Mouse (Mus musculus) limb, embryonic 11.5 days (tissue): ENCODE results near the gene Sh2d6. TPM values are rescaled to one million over a fixed set of nuclear protein-coding genes. Genes with fewer than 3 reads are reported as not detected.

Experiments
- ATAC-seq: fragments of 200-750 bp; cut with Nextera tagmentation; 2 replicates; pipeline ENCODE4 v1.8.0; 2017; ENCODE audit warnings: low read depth; ENCODE audit not compliant: insufficient number of reproducible peaks, low FRiP score, low TSS enrichment
- DNase-seq: peaks from one replicate; pipeline ENCODE4 v3.0.0-alpha.2; 2015; ENCODE audit warnings: low spot score
- H3K27ac ChIP-seq: fragments of 300-500 bp; sonication (generic); replicated peaks from 2 replicates; pipeline ENCODE4 v1.5.1; 2014; ENCODE audit warnings: low read depth, mild to moderate bottlenecking, low read length
- H3K27me3 ChIP-seq: fragments of 300-500 bp; sonication (generic); 2 replicates; pipeline ENCODE4 v1.6.1; 2014; ENCODE audit warnings: mild to moderate bottlenecking, low read length, mixed read lengths; ENCODE audit not compliant: control insufficient read depth, insufficient read depth
- H3K36me3 ChIP-seq: fragments of 300-500 bp; sonication (generic); 2 replicates; pipeline ENCODE4 v1.6.1; 2014; ENCODE audit warnings: mild to moderate bottlenecking, low read length, moderate library complexity, mixed read lengths; ENCODE audit not compliant: control insufficient read depth, insufficient read depth
- H3K4me1 ChIP-seq: fragments of 300-500 bp; sonication (generic); 2 replicates; pipeline ENCODE4 v1.6.1; 2014; ENCODE audit warnings: low read length, mixed read lengths; ENCODE audit not compliant: control insufficient read depth, insufficient read depth
- H3K4me2 ChIP-seq: fragments of 300-500 bp; sonication (generic); 2 replicates; pipeline ENCODE4 v1.6.1; 2014; ENCODE audit warnings: low read depth, mild to moderate bottlenecking, moderate library complexity; ENCODE audit not compliant: severe bottlenecking
- H3K4me3 ChIP-seq: fragments of 300-500 bp; sonication (generic); 2 replicates; pipeline ENCODE4 v1.5.1; 2014; ENCODE audit warnings: low read depth, low read length
- H3K9ac ChIP-seq: fragments of 300-500 bp; sonication (generic); 2 replicates; pipeline ENCODE4 v1.6.1; 2014; ENCODE audit warnings: mild to moderate bottlenecking, low read length
- H3K9me3 ChIP-seq: fragments of 300-500 bp; sonication (generic); 2 replicates; pipeline ENCODE4 v1.6.1; 2016; ENCODE audit warnings: low read length; ENCODE audit not compliant: control insufficient read depth
- WGBS: fragments of 180-500 bp; shearing (Covaris S2); extraction: QIAGEN DNeasy Blood & Tissue Kit; methylation state at CpG from one replicate; pipeline ENCODE4 v1.1.7; 2014; 5-methylcytosine and 5-hydroxymethylcytosine counted together
- polyA plus RNA-seq: library from polyadenylated mRNA; unstranded; fragments of >200 nt; fragmentation: Nextera tagmentation; extraction: Ambion mirVana; gene quantifications from 2 replicates; pipeline ENCODE4 v1.2.1, GENCODE M21; 2014

Gene Sh2d6
- polyA plus RNA-seq, 1 experiment from 2014 or later, result 0.17 TPM

- ATAC-seq (0 out of 2 replicates have a peak, but pooled peaks have one; percentile 33), DNase-seq (no peak)
- Histone ChIP-seq H3K27me3 (no peaks in the 10 kb centered on the region), H3K4me3 (no peak overlapping the region), H3K4me1 (peaks cover 11% of the 10 kb centered on the region), H3K36me3 (no peaks in the 10 kb centered on the region), H3K4me2 (no peak overlapping the region), H3K9ac (no peak overlapping the region), H3K9me3 (no peaks in the 10 kb centered on the region), H3K27ac (no peak overlapping the region)
- WGBS, result 40% methylated on average over 8 of the region's 8 CpGs
These were observed 2.2 kb downstream of the Sh2d6 start for GRCm38 (mm10) chr6:72519303-72519702.

DNA sequence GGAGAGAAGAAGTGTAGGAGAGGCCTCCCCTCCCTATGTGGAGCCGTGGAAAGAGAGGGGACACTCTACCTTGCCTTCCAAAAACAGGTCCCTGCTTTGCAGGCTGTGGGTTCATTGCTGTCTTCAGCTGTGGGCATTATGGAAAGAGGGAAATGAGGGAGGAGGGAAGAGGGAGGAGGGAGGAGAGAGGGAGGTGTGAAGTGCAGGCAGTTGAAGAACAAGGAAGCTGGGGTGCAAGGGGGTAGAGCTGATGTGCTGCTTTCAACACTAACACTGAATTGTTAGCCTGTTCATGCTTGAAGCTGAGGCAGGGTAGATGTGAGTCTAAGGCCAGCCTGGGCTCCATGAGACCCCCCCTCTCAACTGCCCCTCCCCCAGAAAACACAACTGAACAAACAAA lies 2.7 kb downstream of the Sh2d6 start:
- ATAC-seq, result 0 out of 2 replicates have a peak, but pooled peaks have one; percentile 26
- no peak overlapping the region for H3K27ac ChIP-seq
- no peak overlapping the region for H3K4me3 ChIP-seq
- WGBS, result 55% methylated on average over 1 of the region's 1 CpGs
- H3K27me3 ChIP-seq, result no peaks in the 10 kb centered on the region
- peaks cover 11% of the 10 kb centered on the region for H3K4me1 ChIP-seq
- H3K4me2 ChIP-seq, result no peak overlapping the region
- DNase-seq, result no peak
- no peaks in the 10 kb centered on the region for H3K36me3 ChIP-seq
- H3K9ac ChIP-seq, result no peak overlapping the region
- no peaks in the 10 kb centered on the region for H3K9me3 ChIP-seq

- Histone ChIP-seq H3K4me2 (no peak overlapping the region), H3K36me3 (no peaks in the 10 kb centered on the region), H3K9me3 (no peaks in the 10 kb centered on the region), H3K4me3 (no peak overlapping the region), H3K27ac (no peak overlapping the region), H3K4me1 (peaks cover 25% of the 10 kb centered on the region), H3K9ac (no peak overlapping the region), H3K27me3 (no peaks in the 10 kb centered on the region)
- DNase-seq (no peak), ATAC-seq (no peak)
- 95% methylated on average over 6 of the region's 6 CpGs for WGBS
These were observed 5.9 kb downstream of the Sh2d6 start for GRCm38 (mm10) chr6:72515644-72516043.

- ATAC-seq, result no peak
These were observed 8.5 kb downstream of the Sh2d6 start for GRCm38 (mm10) chr6:72513071-72513440.

GRCm38 (mm10) chr6:72512386-72513070 lies 9.0 kb downstream of the Sh2d6 start:
- 8% methylated on average over 33 of the region's 33 CpGs for WGBS
- Histone ChIP-seq H3K9me3 (no peaks in the 10 kb centered on the region), H3K27me3 (no peaks in the 10 kb centered on the region), H3K4me1 (peaks cover 13% of the 10 kb centered on the region), H3K4me2 (peak overlapping the region; percentile 63), H3K36me3 (no peaks in the 10 kb centered on the region), H3K9ac (peak overlapping the region; percentile 78), H3K27ac (peak overlapping the region; percentile 72), H3K4me3 (peak overlapping the region; percentile 29)
- DNase-seq (peak; percentile 82), ATAC-seq (peak; percentile 84)

More at GRCm38 (mm10) chr6:72513071-72513440, 8.5 kb downstream of the Sh2d6 start:
- Histone ChIP-seq H3K4me1 (peaks cover 13% of the 10 kb centered on the region), H3K9ac (peak overlapping the region; percentile 78), H3K9me3 (no peaks in the 10 kb centered on the region), H3K4me3 (peak overlapping the region; percentile 29; the same call in 1 of the 2 replicates), H3K27ac (peak overlapping the region; percentile 72), H3K27me3 (no peaks in the 10 kb centered on the region), H3K4me2 (peak overlapping the region; percentile 63), H3K36me3 (no peaks in the 10 kb centered on the region)
- 57% methylated on average over 7 of the region's 7 CpGs for WGBS
- DNase-seq, result no peak

GRCm38 (mm10) chr6:72510686-72511421 lies 10.7 kb downstream of the Sh2d6 start:
- H3K27ac ChIP-seq, result no peak overlapping the region
- H3K36me3 ChIP-seq, result no peaks in the 10 kb centered on the region
- no peaks in the 10 kb centered on the region for H3K9me3 ChIP-seq
- no peak overlapping the region for H3K9ac ChIP-seq
- no peak for ATAC-seq
- no peaks in the 10 kb centered on the region for H3K27me3 ChIP-seq
- peaks cover 13% of the 10 kb centered on the region for H3K4me1 ChIP-seq
- DNase-seq, result no peak
- no peak overlapping the region for H3K4me2 ChIP-seq
- H3K4me3 ChIP-seq, result no peak overlapping the region
- 81% methylated on average over 6 of the region's 6 CpGs for whole genome bisulfite sequencing

GRCm38 (mm10) chr6:72509872-72510435 lies 11.6 kb downstream of the Sh2d6 start:
- H3K27me3 ChIP-seq, result no peaks in the 10 kb centered on the region
- DNase-seq, result no peak
- H3K4me2 ChIP-seq, result no peak overlapping the region
- no peak overlapping the region for H3K27ac ChIP-seq
- no peak overlapping the region for H3K9ac ChIP-seq
- no peaks in the 10 kb centered on the region for H3K9me3 ChIP-seq
- no peak overlapping the region for H3K4me3 ChIP-seq
- WGBS, result 82% methylated on average over 2 of the region's 2 CpGs
- H3K4me1 ChIP-seq, result peaks cover 13% of the 10 kb centered on the region
- no peak for ATAC-seq
- no peaks in the 10 kb centered on the region for H3K36me3 ChIP-seq

DNA sequence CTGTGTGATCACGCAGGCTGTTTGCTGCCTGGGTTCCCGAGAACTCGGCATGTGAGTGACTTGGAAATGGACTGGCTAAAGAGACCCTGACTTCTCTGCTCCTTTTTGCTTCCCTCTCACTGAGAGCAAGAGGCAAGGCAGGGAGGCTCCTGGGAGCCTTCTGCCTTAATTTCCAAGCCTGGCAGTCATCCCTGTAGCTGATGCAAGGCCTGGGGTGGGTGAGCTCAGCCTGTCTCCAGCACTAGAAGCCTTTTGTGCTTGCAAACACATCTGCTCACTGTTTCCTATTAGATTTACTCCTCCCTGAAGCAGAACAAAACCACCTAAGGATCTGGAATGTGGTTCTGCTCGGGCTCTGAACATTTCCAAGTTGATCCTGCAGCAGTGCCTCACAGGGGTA lies 12.9 kb downstream of the Sh2d6 start:
- Histone ChIP-seq H3K9ac (no peak overlapping the region), H3K4me2 (no peak overlapping the region), H3K4me1 (peaks cover 13% of the 10 kb centered on the region), H3K27ac (no peak overlapping the region), H3K27me3 (no peaks in the 10 kb centered on the region), H3K9me3 (no peaks in the 10 kb centered on the region), H3K36me3 (no peaks in the 10 kb centered on the region), H3K4me3 (no peak overlapping the region)
- ATAC-seq, result no peak
- 70% methylated on average over 4 of the region's 4 CpGs for WGBS
- no peak for DNase-seq
